30 mouse cellular contexts compared by ENCODE assay signal in the genomic region with DNA sequence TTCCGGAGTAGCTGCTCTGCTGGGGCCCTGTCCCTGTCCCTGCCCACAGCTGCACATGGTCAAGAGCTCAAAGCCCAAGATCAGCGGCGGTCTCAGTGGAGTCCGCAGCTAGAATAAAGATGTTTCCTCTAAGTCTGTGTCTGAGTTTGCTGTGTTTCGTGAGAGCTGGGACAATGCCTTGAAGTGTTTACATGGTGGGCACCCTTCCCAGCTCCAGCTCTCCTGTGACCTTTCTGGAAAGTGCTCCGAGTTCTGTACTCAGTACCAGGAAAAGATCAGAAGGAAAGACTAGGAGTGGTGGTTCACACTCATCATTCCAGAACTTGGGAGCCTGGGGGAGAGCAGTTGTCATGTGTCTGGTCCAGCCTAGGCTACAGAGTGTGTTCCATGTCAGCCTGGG. TPM values are rescaled to one million over a fixed set of nuclear protein-coding genes. Genes with fewer than 3 reads are reported as not detected.
DNase-seq lines count a peak whose midpoint lies in the region; ATAC-seq lines count a peak whose summit lies in the region.
"Had no signal": no experiment of that assay in that cellular context is flagged by ENCODE, and none has a peak within 500 bp of the region (broad histone marks: within the 10 kb centered on the region; RNA-seq: fewer than 3 reads in every experiment).

No protein-coding gene starts in this region.

- DNase-seq in lung, postnatal 14 days, result peak; percentile 52
- peak; percentile 32 to 44 for DNase-seq in lung, postnatal 4 days
- DNase-seq in gastrocnemius, postnatal 14 days, result no peak
- DNase-seq in liver, result no peak
- DNase-seq: adrenal gland, adult 2 months; adrenal gland, postnatal 25 days; cerebellum, adult 11-12 months; cerebellum, adult 8-10 months; gastrocnemius, adult 2 months; gastrocnemius, postnatal 25 days; heart, adult 18-20 months; heart, postnatal 10 days; heart, postnatal 4 days had no signal

- no peaks in the 10 kb centered on the region for H3K27me3 ChIP-seq in lung, embryonic 16.5 days (ENCODE audit: control insufficient read depth, insufficient read depth, low read depth, low read length)
- H3K27me3 ChIP-seq in kidney, embryonic 16.5 days (ENCODE audit: insufficient read depth, low read length), result no peaks in the 10 kb centered on the region
- H3K27me3 ChIP-seq: forebrain, embryonic 13.5 days; heart, embryonic 12.5 days; heart, embryonic 15.5 days had no signal

- no peak overlapping the region for H3K9ac ChIP-seq in lung, embryonic 16.5 days (ENCODE audit: low read length)
- no peak overlapping the region for H3K9ac ChIP-seq in kidney, embryonic 16.5 days (replicated peaks; ENCODE audit: low read length)
- H3K9ac ChIP-seq: forebrain, embryonic 13.5 days; heart, embryonic 12.5 days; heart, embryonic 15.5 days; hindbrain, embryonic 14.5 days had no signal

- no peaks in the 10 kb centered on the region for H3K36me3 ChIP-seq in lung, embryonic 16.5 days (ENCODE audit: control insufficient read depth, insufficient read depth, low read length)
- H3K36me3 ChIP-seq in kidney, embryonic 16.5 days (ENCODE audit: insufficient read depth, low read length), result no peaks in the 10 kb centered on the region
- H3K36me3 ChIP-seq: forebrain, embryonic 10.5 days; heart, embryonic 12.5 days; heart, embryonic 15.5 days had no signal

- no peaks in the 10 kb centered on the region for H3K9me3 ChIP-seq in lung, embryonic 16.5 days (ENCODE audit: control insufficient read depth, low read length)
- H3K9me3 ChIP-seq in kidney, embryonic 16.5 days (ENCODE audit: low read length), result no peaks in the 10 kb centered on the region
- H3K9me3 ChIP-seq: forebrain, embryonic 10.5 days; forebrain, embryonic 13.5 days; heart, embryonic 15.5 days had no signal

- intact Hi-C loops in gastrocnemius, postnatal 14 days (cut with DNase I; ENCODE audit: low total_unique reads), result no loop called here

- no peak overlapping the region for H3K27ac ChIP-seq in lung, embryonic 16.5 days (ENCODE audit: low read length)
- no peak overlapping the region for H3K27ac ChIP-seq in kidney, embryonic 16.5 days (ENCODE audit: low read length)
- H3K27ac ChIP-seq: forebrain, embryonic 10.5 days; forebrain, embryonic 13.5 days; gastrocnemius, adult 2 months; heart, embryonic 15.5 days; hindbrain, embryonic 14.5 days; hindbrain, postnatal 0 days had no signal

- peak; percentile 34; the same call in 1 of the 2 replicates for ATAC-seq in lung, embryonic 16.5 days (ENCODE audit: low read depth)
- ATAC-seq in kidney, embryonic 16.5 days (ENCODE audit: low FRiP score, low TSS enrichment), result no peak
- ATAC-seq: CD4-positive, CD25-positive, alpha-beta regulatory T cell, adult 4 months; forebrain, embryonic 13.5 days; forebrain, embryonic 16.5 days; hindbrain, postnatal 0 days had no signal

- no peak overlapping the region for H3K4me3 ChIP-seq in lung, embryonic 16.5 days (ENCODE audit: low read length)
- H3K4me3 ChIP-seq in kidney, embryonic 16.5 days (ENCODE audit: low read length), result no peak overlapping the region
- H3K4me3 ChIP-seq: forebrain, embryonic 10.5 days; forebrain, embryonic 13.5 days; gastrocnemius, adult 2 months; heart, embryonic 12.5 days; heart, embryonic 15.5 days had no signal

- no peaks in the 10 kb centered on the region for H3K4me1 ChIP-seq in lung, embryonic 16.5 days (replicated peaks; ENCODE audit: control insufficient read depth, insufficient read depth, low read length)
- no peaks in the 10 kb centered on the region for H3K4me1 ChIP-seq in kidney, embryonic 16.5 days (ENCODE audit: insufficient read depth, low read length)
- H3K4me1 ChIP-seq: forebrain, embryonic 10.5 days; forebrain, embryonic 13.5 days; heart, embryonic 12.5 days; heart, embryonic 15.5 days had no signal

- H3K4me2 ChIP-seq in lung, embryonic 16.5 days (ENCODE audit: low read depth, low read length), result no peak overlapping the region
- no peak overlapping the region for H3K4me2 ChIP-seq in kidney, embryonic 16.5 days (replicated peaks; ENCODE audit: low read depth, low read length)
- H3K4me2 ChIP-seq: forebrain, embryonic 13.5 days; heart, embryonic 12.5 days; heart, embryonic 15.5 days; hindbrain, embryonic 14.5 days had no signal

- 48% methylated on average over 6 of the region's 6 CpGs for WGBS in lung, embryonic 16.5 days
- 89% methylated on average over 6 of the region's 6 CpGs for WGBS in kidney, embryonic 16.5 days

RNA-seq across cellular contexts. Expression of a gene that starts 16.9 kb away (rescaled TPM):
- not detected in 2 replicates for polyA plus RNA-seq in lung, embryonic 16.5 days (2015; fragmentation: Nextera tagmentation; extraction: Ambion mirVana)
- total RNA-seq in gastrocnemius, postnatal 14 days (2021), result not detected
- not detected in 2 replicates for polyA plus RNA-seq in kidney, embryonic 16.5 days (2015; fragmentation: Nextera tagmentation; extraction: Ambion mirVana)
- total RNA-seq: adrenal gland, adult 2 months; adrenal gland, postnatal 25 days; gastrocnemius, adult 2 months; gastrocnemius, postnatal 25 days; heart, adult 18-20 months; heart, postnatal 10 days; heart, postnatal 4 days; hindbrain, postnatal 0 days; MEL had no signal
- polyA plus RNA-seq: adrenal gland, adult 2 months; brain, embryonic 14.5 days; C2C12; CD4-positive, CD25-positive, alpha-beta regulatory T cell, adult 4 months; embryonic facial prominence, embryonic 11.5 days; embryonic facial prominence, embryonic 14.5 days; forebrain, embryonic 10.5 days; forebrain, embryonic 13.5 days; forebrain, embryonic 16.5 days; gonadal fat pad, adult 2 months; heart, embryonic 15.5 days; hindbrain, embryonic 11.5 days; hindbrain, embryonic 14.5 days had no signal

RNA-seq across cellular contexts. Expression of a gene that starts 17.2 kb away (rescaled TPM):
- polyA plus RNA-seq in lung, embryonic 16.5 days (2015; fragmentation: Nextera tagmentation; extraction: Ambion mirVana), result 2.3 and 2.4 TPM in 2 replicates
- not detected for total RNA-seq in gastrocnemius, postnatal 14 days (2021)
- polyA plus RNA-seq in kidney, embryonic 16.5 days (2015; fragmentation: Nextera tagmentation; extraction: Ambion mirVana), result 0.73 and 0.81 TPM in 2 replicates
- total RNA-seq: adrenal gland, postnatal 25 days; gastrocnemius, adult 2 months; gastrocnemius, postnatal 25 days; heart, adult 18-20 months; heart, postnatal 10 days; heart, postnatal 4 days; hindbrain, postnatal 0 days; MEL had no signal
- polyA plus RNA-seq: C2C12; CD4-positive, CD25-positive, alpha-beta regulatory T cell, adult 4 months; forebrain, embryonic 13.5 days; hindbrain, embryonic 11.5 days had no signal

RNA-seq across cellular contexts. Expression of a gene that starts 50.2 kb away (rescaled TPM):
- polyA plus RNA-seq in lung, embryonic 16.5 days (2015; fragmentation: Nextera tagmentation; extraction: Ambion mirVana), result 1.5 and 1.8 TPM in 2 replicates
- total RNA-seq in gastrocnemius, postnatal 14 days (2021), result not detected
- polyA plus RNA-seq in kidney, embryonic 16.5 days (2015; fragmentation: Nextera tagmentation; extraction: Ambion mirVana), result not detected in 2 replicates
- total RNA-seq: adrenal gland, postnatal 25 days; gastrocnemius, adult 2 months; gastrocnemius, postnatal 25 days; MEL had no signal
- polyA plus RNA-seq: C2C12; CD4-positive, CD25-positive, alpha-beta regulatory T cell, adult 4 months; embryonic facial prominence, embryonic 11.5 days; forebrain, embryonic 10.5 days; forebrain, embryonic 13.5 days; gonadal fat pad, adult 2 months; hindbrain, embryonic 11.5 days had no signal

Comparison
In these comparisons a context has a peak if more than half of its experiments do, and no peak if none do; other contexts are left out.
1. DNase-seq: peak in lung, postnatal 14 days (single experiment) and lung, postnatal 4 days (2 of 2); none in gastrocnemius, postnatal 14 days (single experiment) and liver (single experiment).